Comparison of ENCODE assay signal across 9 mouse cellular contexts in the genomic region with DNA sequence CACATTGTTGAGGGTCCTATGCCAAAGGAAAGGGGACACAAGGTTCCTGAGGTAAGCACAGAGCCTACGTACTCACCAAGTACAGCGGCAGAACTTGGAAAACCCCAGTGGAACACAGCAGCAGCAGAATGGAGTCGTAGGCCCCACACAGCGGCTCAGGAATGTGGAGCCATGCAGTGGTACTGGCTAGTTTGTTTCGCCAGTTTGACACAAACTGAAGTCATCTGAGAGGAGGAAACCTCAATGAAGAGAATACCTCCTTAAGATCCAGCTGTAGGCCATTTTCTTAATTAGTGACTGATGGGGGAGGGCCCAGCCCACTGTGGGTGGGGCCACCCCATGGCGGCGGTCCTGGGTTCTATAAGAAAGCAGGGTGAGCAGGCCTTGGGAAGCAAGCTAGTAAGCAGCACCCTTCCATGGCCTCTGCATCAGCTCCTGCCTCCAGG. TPM values are rescaled to one million over a fixed set of nuclear protein-coding genes. Genes with fewer than 3 reads are reported as not detected.
DNase-seq lines count a peak whose midpoint lies in the region; ATAC-seq and TF ChIP-seq lines count a peak whose summit lies in the region.
"Had no signal": no experiment of that assay in that cellular context is flagged by ENCODE, and none has a peak within 500 bp of the region (broad histone marks: within the 10 kb centered on the region; RNA-seq: fewer than 3 reads in every experiment).

No protein-coding gene starts in this region.

- peaks cover 28% of the 10 kb centered on the region for H3K27me3 ChIP-seq in hindbrain, embryonic 13.5 days
- H3K27me3 ChIP-seq in hindbrain, embryonic 16.5 days (replicated peaks; ENCODE audit: control insufficient read depth, insufficient read depth, low read length): peaks cover 4% of the 10 kb centered on the region
- no peaks in the 10 kb centered on the region for H3K27me3 ChIP-seq in thymus, adult 2 months (ENCODE audit: control insufficient read depth, insufficient read depth, low read length)
- peaks cover 23% of the 10 kb centered on the region for H3K27me3 ChIP-seq in limb, embryonic 12.5 days

- H3K4me2 ChIP-seq in hindbrain, embryonic 13.5 days: peak overlapping the region; percentile 6; the same call in 1 of the 2 replicates
- no peak overlapping the region for H3K4me2 ChIP-seq in hindbrain, embryonic 16.5 days (ENCODE audit: low read length)
- peak overlapping the region; percentile 95 for H3K4me2 ChIP-seq in limb, embryonic 12.5 days

- H3K9ac ChIP-seq in hindbrain, embryonic 13.5 days: no peak overlapping the region
- H3K9ac ChIP-seq in hindbrain, embryonic 16.5 days (ENCODE audit: low read depth, low read length): no peak overlapping the region
- no peak overlapping the region for H3K9ac ChIP-seq in limb, embryonic 12.5 days (replicated peaks)

- TF ChIP-seq POLR2A in thymus, adult 2 months (IDR thresholded peaks at IDR 0.05; ENCODE audit: control insufficient read depth, extremely low read depth, insufficient read depth, low read length, poor library complexity): no peak

- peaks cover 24% of the 10 kb centered on the region for H3K4me1 ChIP-seq in hindbrain, embryonic 13.5 days (replicated peaks)
- peaks cover 9% of the 10 kb centered on the region for H3K4me1 ChIP-seq in hindbrain, embryonic 16.5 days (ENCODE audit: control insufficient read depth, insufficient read depth, low read depth, low read length)
- H3K4me1 ChIP-seq in thymus, adult 2 months (replicated peaks; ENCODE audit: control insufficient read depth, insufficient read depth, low read length): peaks cover 28% of the 10 kb centered on the region
- H3K4me1 ChIP-seq in limb, embryonic 12.5 days (replicated peaks): peaks cover 30% of the 10 kb centered on the region

- no peak overlapping the region for H3K27ac ChIP-seq in hindbrain, embryonic 13.5 days
- no peak overlapping the region for H3K27ac ChIP-seq in hindbrain, embryonic 16.5 days (ENCODE audit: low read depth, low read length)
- H3K27ac ChIP-seq in thymus, adult 2 months (ENCODE audit: control insufficient read depth, insufficient read depth, low read length): peak overlapping the region; percentile 20
- no peak overlapping the region for H3K27ac ChIP-seq in limb, embryonic 12.5 days

- no peak for TF ChIP-seq CTCF in thymus, adult 2 months (IDR thresholded peaks at IDR 0.05; ENCODE audit: borderline replicate concordance, control insufficient read depth, extremely low read depth, insufficient read depth, low read length, poor library complexity)

- DNase-seq in thymus, adult 2 months: no peak
- DNase-seq in thymus, postnatal 0 days (ENCODE audit: low spot score): no peak
- no peak for DNase-seq in left cerebral cortex, adult 18-20 months (ENCODE audit: low spot score in 2 of 2)
- no peak for DNase-seq in embryo, embryonic 10 days (ENCODE audit: low spot score)
- no peak for DNase-seq in layer of hippocampus, postnatal 10 days (ENCODE audit: low spot score in 2 of 2)
- DNase-seq: right cerebral cortex, postnatal 25 days had no signal

- H3K9me3 ChIP-seq in hindbrain, embryonic 13.5 days: no peaks in the 10 kb centered on the region
- no peaks in the 10 kb centered on the region for H3K9me3 ChIP-seq in hindbrain, embryonic 16.5 days (ENCODE audit: control insufficient read depth, low read length)
- no peaks in the 10 kb centered on the region; the same call in 1 of the 2 replicates for H3K9me3 ChIP-seq in limb, embryonic 12.5 days

- H3K36me3 ChIP-seq in hindbrain, embryonic 13.5 days: no peaks in the 10 kb centered on the region
- no peaks in the 10 kb centered on the region for H3K36me3 ChIP-seq in hindbrain, embryonic 16.5 days (ENCODE audit: control insufficient read depth, insufficient read depth, low read length)
- H3K36me3 ChIP-seq in thymus, adult 2 months (ENCODE audit: control insufficient read depth, insufficient read depth, low read length): no peaks in the 10 kb centered on the region
- H3K36me3 ChIP-seq in limb, embryonic 12.5 days: no peaks in the 10 kb centered on the region

- H3K4me3 ChIP-seq in hindbrain, embryonic 13.5 days: no peak overlapping the region
- H3K4me3 ChIP-seq in hindbrain, embryonic 16.5 days (ENCODE audit: low read length): no peak overlapping the region
- H3K4me3 ChIP-seq in thymus, adult 2 months (ENCODE audit: control insufficient read depth, insufficient read depth, low read length): no peak overlapping the region
- H3K4me3 ChIP-seq in limb, embryonic 12.5 days (replicated peaks): 0 out of 2 replicates have a peak overlapping the region, but pooled peaks have one; percentile 14

- 62% methylated on average over 7 of the region's 7 CpGs for WGBS in hindbrain, embryonic 13.5 days
- 68% methylated on average over 7 of the region's 7 CpGs for WGBS in hindbrain, embryonic 16.5 days
- 82% methylated on average over 7 of the region's 7 CpGs for WGBS in thymus, adult 2 months
- 52% methylated on average over 7 of the region's 7 CpGs for WGBS in limb, embryonic 12.5 days

- no peak for ATAC-seq in hindbrain, embryonic 13.5 days (ENCODE audit: low FRiP score)
- ATAC-seq in hindbrain, embryonic 16.5 days: no peak
- ATAC-seq in limb, embryonic 12.5 days (ENCODE audit: insufficient number of reproducible peaks, insufficient read depth, low FRiP score, low TSS enrichment, low read depth): no peak

RNA-seq across cellular contexts. Expression of a gene that starts 1.1 kb away (rescaled TPM):
- polyA plus RNA-seq in hindbrain, embryonic 13.5 days (2015; fragmentation: Nextera tagmentation; extraction: Ambion mirVana): 6.2 and 6.3 TPM in 2 replicates
- polyA plus RNA-seq in hindbrain, embryonic 16.5 days (2015; fragmentation: Nextera tagmentation; extraction: Ambion mirVana): 7.1 and 9.2 TPM in 2 replicates
- polyA plus RNA-seq in thymus, adult 2 months (2012; rRNA removed): 22.4 and 33.0 TPM in 2 replicates
- polyA plus RNA-seq in thymus, postnatal 0 days (2015; fragmentation: Nextera tagmentation; extraction: Ambion mirVana): 26.2 and 27.3 TPM in 2 replicates
- polyA plus RNA-seq in limb, embryonic 12.5 days (2016; fragmentation: Nextera tagmentation; extraction: Ambion mirVana): 7.8 and 8.8 TPM in 2 replicates
- total RNA-seq in left cerebral cortex, adult 18-20 months (2021): 1 to 10 TPM; 3.3 to 3.6 TPM
- 1 to 10 TPM; 4.7 to 6.1 TPM for total RNA-seq in layer of hippocampus, postnatal 10 days (2021)
